Mouse (Mus musculus) left cerebral cortex, adult 2 months (tissue): ENCODE results near the gene Traf3. TPM values are rescaled to one million over a fixed set of nuclear protein-coding genes. Genes with fewer than 3 reads are reported as not detected.

Experiments used
- DNase-seq, 2 experiments: peaks; one replicate each; pipeline ENCODE4 v3.0.0; 2021 to 2022; ENCODE audit warnings: low spot score in 2 of 2, mixed read lengths in 1 of 2; ENCODE audit errors: extremely low spot score in 1 of 2
- H3K27ac ChIP-seq: fragments of 200-600 bp; 2 replicates; pipeline ENCODE4 v1.8.1; 2022
- H3K4me3 ChIP-seq: fragments of 200-600 bp; 2 replicates; pipeline ENCODE4 v1.8.1; 2022
- CTCF ChIP-seq: fragments of 200-600 bp; IDR thresholded peaks from 2 replicates; pipeline ENCODE4 v1.8.1; 2022; ENCODE audit warnings: antibody characterized with exemption, mild to moderate bottlenecking, moderate library complexity
- intact Hi-C: fragments of 180-260 bp; cut with DNase I; formaldehyde crosslinking; loops from one replicate; pipeline ENCODE4 v1.15.1; 2025
- total RNA-seq, 2 experiments: library from RNA; stranded (reverse); gene quantifications; 2 replicates each; pipeline ENCODE4 v1.2.3; 2021

Gene Traf3
- total RNA-seq, 2 experiments from 2014 or later: 40.8 to 49.1 TPM

GRCm38 (mm10) chr12:111225197-111225780 lies 59.1 kb downstream of the Traf3 start:
- intact Hi-C loops: no loop called here
- no peak for DNase-seq
- Histone ChIP-seq H3K4me3 (no peak overlapping the region), H3K27ac (no peak overlapping the region)
- no peak for TF ChIP-seq CTCF

- H3K27ac ChIP-seq: no peak overlapping the region
- intact Hi-C loops: no loop called here
- H3K4me3 ChIP-seq: no peak overlapping the region
- no peak for DNase-seq
- no peak for TF ChIP-seq CTCF
Measured at GRCm38 (mm10) chr12:111227410-111227809, 61.2 kb downstream of the Traf3 start.

GRCm38 (mm10) chr12:111228488-111228887 lies 62.3 kb downstream of the Traf3 start:
- Histone ChIP-seq H3K27ac (no peak overlapping the region), H3K4me3 (no peak overlapping the region)
- no peak for DNase-seq
- intact Hi-C loops: no loop called here
- TF ChIP-seq CTCF: no peak

GRCm38 (mm10) chr12:111230793-111231192 lies 64.6 kb downstream of the Traf3 start:
- DNase-seq: no peak
- H3K4me3 ChIP-seq: no peak overlapping the region
- no peak overlapping the region for H3K27ac ChIP-seq
- intact Hi-C loops: no loop called here
- no peak for TF ChIP-seq CTCF

GRCm38 (mm10) chr12:111233798-111234197 lies 67.6 kb downstream of the Traf3 start:
- intact Hi-C loops: no loop called here
- H3K4me3 ChIP-seq: no peak overlapping the region
- DNase-seq: no peak
- no peak for TF ChIP-seq CTCF
- no peak overlapping the region for H3K27ac ChIP-seq

- no peak for DNase-seq
- TF ChIP-seq CTCF: no peak
- H3K27ac ChIP-seq: no peak overlapping the region
- H3K4me3 ChIP-seq: no peak overlapping the region
- intact Hi-C loops: no loop called here
Measured at GRCm38 (mm10) chr12:111234383-111234782, 68.2 kb downstream of the Traf3 start.

GRCm38 (mm10) chr12:111235631-111236030 lies 69.5 kb downstream of the Traf3 start:
- TF ChIP-seq CTCF: no peak
- no peak overlapping the region for H3K4me3 ChIP-seq

GRCm38 (mm10) chr12:111237611-111238188 lies 71.5 kb downstream of the Traf3 start:
- Histone ChIP-seq H3K4me3 (no peak overlapping the region), H3K27ac (no peak overlapping the region)
- TF ChIP-seq CTCF: no peak
- intact Hi-C loops: loop anchor here (5.0 kb wide), 1 partner anchor 35 kb away; no protein-coding TSS in a partner anchor
- DNase-seq: no peak

More at GRCm38 (mm10) chr12:111235631-111236030, 69.5 kb downstream of the Traf3 start:
- intact Hi-C loops: loop anchor here (5.0 kb wide), 1 partner anchor 33 kb away; no protein-coding TSS in a partner anchor
- H3K27ac ChIP-seq: no peak overlapping the region
- no peak for DNase-seq

- H3K4me3 ChIP-seq: no peak overlapping the region
- DNase-seq: no peak
- intact Hi-C loops: loop anchor here (5.0 kb wide), 1 partner anchor 36 kb away; no protein-coding TSS in a partner anchor
- no peak for TF ChIP-seq CTCF
- no peak overlapping the region for H3K27ac ChIP-seq
Measured at GRCm38 (mm10) chr12:111238345-111238744, 72.2 kb downstream of the Traf3 start.

GRCm38 (mm10) chr12:111238778-111239177 lies 72.6 kb downstream of the Traf3 start:
- TF ChIP-seq CTCF: no peak
- DNase-seq: no peak
- Histone ChIP-seq H3K27ac (no peak overlapping the region), H3K4me3 (no peak overlapping the region)
- intact Hi-C loops: loop anchor here (5.0 kb wide), 1 partner anchor 36 kb away; no protein-coding TSS in a partner anchor

- intact Hi-C loops: loop anchor here (5.0 kb wide), 1 partner anchor 38 kb away; no protein-coding TSS in a partner anchor
Measured at GRCm38 (mm10) chr12:111239930-111240329, 73.8 kb downstream of the Traf3 start.

GRCm38 (mm10) chr12:111241916-111242315 lies 75.7 kb downstream of the Traf3 start:
- intact Hi-C loops: no loop called here
- no peak for DNase-seq
- H3K4me3 ChIP-seq: no peak overlapping the region
- no peak for TF ChIP-seq CTCF
- H3K27ac ChIP-seq: no peak overlapping the region

More at GRCm38 (mm10) chr12:111239930-111240329, 73.8 kb downstream of the Traf3 start:
- no peak overlapping the region for H3K4me3 ChIP-seq
- H3K27ac ChIP-seq: no peak overlapping the region
- no peak for TF ChIP-seq CTCF
- DNase-seq: no peak
